Mouse (Mus musculus) midbrain, embryonic 11.5 days (tissue): ENCODE results near the gene Lsamp. TPM values are rescaled to one million over a fixed set of nuclear protein-coding genes. Genes with fewer than 3 reads are reported as not detected.

ENCODE experiments used
- ATAC-seq: fragments of 200-750 bp; cut with Nextera tagmentation; 2 replicates; pipeline ENCODE4 v1.8.0; 2017; ENCODE audit warnings: moderate TSS enrichment, moderate library complexity; ENCODE audit not compliant: low FRiP score
- DNase-seq: peaks from one replicate; pipeline ENCODE4 v3.0.0; 2015; ENCODE audit warnings: low spot score; ENCODE audit errors: missing footprints
- H3K27ac ChIP-seq: fragments of 300-500 bp; sonication (generic); 2 replicates; pipeline ENCODE4 v1.5.1; 2014; ENCODE audit warnings: low read depth, low read length
- H3K27me3 ChIP-seq: fragments of 300-500 bp; sonication (generic); 2 replicates; pipeline ENCODE4 v1.6.1; 2014; ENCODE audit warnings: mild to moderate bottlenecking, low read length, moderate library complexity, mixed read lengths; ENCODE audit not compliant: control insufficient read depth, insufficient read depth
- H3K36me3 ChIP-seq: fragments of 300-500 bp; sonication (generic); 2 replicates; pipeline ENCODE4 v1.6.1; 2014; ENCODE audit warnings: mild to moderate bottlenecking, low read length, moderate library complexity, mixed read lengths; ENCODE audit not compliant: control insufficient read depth, insufficient read depth
- H3K4me1 ChIP-seq: fragments of 300-500 bp; sonication (generic); 2 replicates; pipeline ENCODE4 v1.6.1; 2014; ENCODE audit warnings: low read length; ENCODE audit not compliant: control insufficient read depth, insufficient read depth
- H3K4me2 ChIP-seq: fragments of 300-500 bp; sonication (generic); 2 replicates; pipeline ENCODE4 v1.6.1; 2014; ENCODE audit warnings: mild to moderate bottlenecking, moderate library complexity
- H3K4me3 ChIP-seq: fragments of 300-500 bp; sonication (generic); 2 replicates; pipeline ENCODE4 v1.5.1; 2014; ENCODE audit warnings: low read depth, low read length
- H3K9ac ChIP-seq: fragments of 300-500 bp; sonication (generic); 2 replicates; pipeline ENCODE4 v1.6.1; 2014; ENCODE audit warnings: low read length
- H3K9me3 ChIP-seq: fragments of 300-500 bp; sonication (generic); 2 replicates; pipeline ENCODE4 v1.6.1; 2016; ENCODE audit warnings: low read length; ENCODE audit not compliant: control insufficient read depth
- WGBS: fragments of 180-500 bp; shearing (Covaris S2); extraction: QIAGEN DNeasy Blood & Tissue Kit; methylation state at CpG from one replicate; pipeline ENCODE4 v1.1.7; 2014; 5-methylcytosine and 5-hydroxymethylcytosine counted together
- polyA plus RNA-seq: library from polyadenylated mRNA; unstranded; fragments of >200 nt; fragmentation: Nextera tagmentation; extraction: Ambion mirVana; gene quantifications from 2 replicates; pipeline ENCODE4 v1.2.1, GENCODE M21; 2014

Gene Lsamp
- polyA plus RNA-seq, 1 experiment from 2014 or later, result 13.0 TPM

GRCm38 (mm10) chr16:40316199-40316598 is 332.0 kb downstream of the Lsamp start:
- WGBS, result 83% methylated on average over 2 of the region's 2 CpGs
- H3K36me3 ChIP-seq, result no peaks in the 10 kb centered on the region
- no peak overlapping the region for H3K27ac ChIP-seq
- H3K9me3 ChIP-seq, result no peaks in the 10 kb centered on the region
- no peak overlapping the region for H3K4me2 ChIP-seq
- no peak overlapping the region for H3K9ac ChIP-seq
- no peak for ATAC-seq
- no peak for DNase-seq
- H3K4me1 ChIP-seq, result no peaks in the 10 kb centered on the region
- H3K27me3 ChIP-seq, result no peaks in the 10 kb centered on the region
- no peak overlapping the region for H3K4me3 ChIP-seq

DNA sequence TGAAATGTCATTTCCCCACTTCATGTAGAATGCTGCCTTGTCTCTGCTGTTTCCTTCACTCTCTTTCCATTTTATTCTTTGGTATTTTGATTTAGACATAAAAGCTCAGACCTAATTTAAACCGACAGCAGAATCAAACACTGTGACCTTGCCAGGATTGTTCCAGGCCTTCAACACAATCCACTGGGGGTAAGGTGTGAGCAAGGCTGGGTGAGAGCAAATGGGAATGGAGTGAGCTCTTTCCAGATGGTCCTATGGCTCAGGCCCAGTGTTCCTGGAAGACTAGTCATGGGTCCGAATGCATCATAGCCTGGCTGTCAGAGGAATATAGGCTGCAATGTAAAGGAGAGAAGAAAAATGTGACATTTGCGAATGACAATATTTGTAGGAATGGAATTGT is 340.6 kb downstream of the Lsamp start:
- DNase-seq, result no peak
- H3K9ac ChIP-seq, result no peak overlapping the region
- ATAC-seq, result no peak
- no peak overlapping the region for H3K4me3 ChIP-seq
- H3K9me3 ChIP-seq, result no peaks in the 10 kb centered on the region
- no peaks in the 10 kb centered on the region for H3K27me3 ChIP-seq
- H3K36me3 ChIP-seq, result no peaks in the 10 kb centered on the region
- WGBS, result 90% methylated on average over 3 of the region's 3 CpGs
- no peak overlapping the region for H3K27ac ChIP-seq
- no peak overlapping the region for H3K4me2 ChIP-seq
- H3K4me1 ChIP-seq, result no peaks in the 10 kb centered on the region

GRCm38 (mm10) chr16:40328249-40328820 is 344.2 kb downstream of the Lsamp start:
- Histone ChIP-seq H3K9me3 (no peaks in the 10 kb centered on the region), H3K9ac (no peak overlapping the region), H3K4me2 (no peak overlapping the region), H3K36me3 (no peaks in the 10 kb centered on the region), H3K4me3 (no peak overlapping the region), H3K4me1 (no peaks in the 10 kb centered on the region), H3K27ac (no peak overlapping the region), H3K27me3 (no peaks in the 10 kb centered on the region)
- DNase-seq (no peak), ATAC-seq (no peak)
- 89% methylated on average over 7 of the region's 7 CpGs for WGBS

DNA sequence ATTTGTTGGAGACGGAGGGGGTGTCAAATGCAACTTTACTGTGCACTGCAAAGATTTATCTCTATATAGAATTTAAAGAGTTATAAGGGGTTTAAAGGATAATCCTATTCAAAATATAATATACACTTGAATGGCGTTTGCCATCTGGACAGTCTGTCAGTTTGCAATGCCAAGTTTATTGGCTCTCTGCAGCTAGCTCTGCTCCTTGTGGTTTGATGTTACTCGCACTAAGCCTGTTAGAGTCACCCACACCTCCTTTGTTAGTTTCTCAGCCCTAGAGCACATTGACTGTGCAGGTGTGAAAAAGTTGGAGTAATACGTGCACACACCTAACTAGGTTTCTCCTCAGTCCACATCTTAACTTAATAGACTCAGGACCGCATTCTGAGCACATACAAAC is 385.5 kb downstream of the Lsamp start:
- H3K9ac ChIP-seq, result no peak overlapping the region
- WGBS, result 84% methylated on average over 5 of the region's 5 CpGs
- H3K4me3 ChIP-seq, result no peak overlapping the region

GRCm38 (mm10) chr16:40371291-40371690 is 387.1 kb downstream of the Lsamp start:
- Histone ChIP-seq H3K4me1 (no peaks in the 10 kb centered on the region), H3K9me3 (no peaks in the 10 kb centered on the region), H3K27me3 (no peaks in the 10 kb centered on the region), H3K9ac (no peak overlapping the region), H3K36me3 (no peaks in the 10 kb centered on the region), H3K4me3 (no peak overlapping the region), H3K4me2 (no peak overlapping the region), H3K27ac (no peak overlapping the region)
- WGBS, result 89% methylated on average over 1 of the region's 1 CpGs
- ATAC-seq (no peak), DNase-seq (no peak)

More for the DNA sequence above, 385.5 kb downstream of the Lsamp start:
- ATAC-seq (no peak), DNase-seq (no peak)
- no peaks in the 10 kb centered on the region for H3K4me1 ChIP-seq
- H3K27ac ChIP-seq, result no peak overlapping the region
- H3K4me2 ChIP-seq, result no peak overlapping the region
- H3K27me3 ChIP-seq, result no peaks in the 10 kb centered on the region
- H3K36me3 ChIP-seq, result no peaks in the 10 kb centered on the region
- H3K9me3 ChIP-seq, result no peaks in the 10 kb centered on the region

DNA sequence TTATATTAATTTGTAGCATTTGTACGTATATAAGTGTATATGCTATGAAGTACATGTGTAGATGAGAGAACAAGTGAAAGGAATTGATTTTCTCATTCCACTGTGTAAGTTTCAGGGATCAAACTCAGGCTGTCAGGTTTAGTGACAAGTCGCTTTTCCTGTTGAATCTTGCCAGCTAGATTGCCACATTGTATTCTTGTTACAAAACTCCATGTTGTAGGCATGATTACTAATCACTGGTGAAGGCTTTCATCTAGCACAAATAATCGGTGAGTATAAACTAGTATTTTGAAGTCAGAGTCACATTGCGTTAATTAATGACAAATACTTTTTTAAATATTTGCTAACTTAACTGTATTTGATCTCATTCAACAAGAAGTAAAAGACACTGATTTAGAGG is 391.2 kb downstream of the Lsamp start:
- no peak overlapping the region for H3K4me3 ChIP-seq
- WGBS, result 96% methylated on average over 4 of the region's 4 CpGs
- H3K27ac ChIP-seq, result no peak overlapping the region
- no peak overlapping the region for H3K9ac ChIP-seq
- DNase-seq (no peak), ATAC-seq (no peak)
- no peaks in the 10 kb centered on the region for H3K9me3 ChIP-seq
- H3K4me2 ChIP-seq, result no peak overlapping the region
- H3K27me3 ChIP-seq, result no peaks in the 10 kb centered on the region
- H3K4me1 ChIP-seq, result no peaks in the 10 kb centered on the region
- H3K36me3 ChIP-seq, result no peaks in the 10 kb centered on the region

DNA sequence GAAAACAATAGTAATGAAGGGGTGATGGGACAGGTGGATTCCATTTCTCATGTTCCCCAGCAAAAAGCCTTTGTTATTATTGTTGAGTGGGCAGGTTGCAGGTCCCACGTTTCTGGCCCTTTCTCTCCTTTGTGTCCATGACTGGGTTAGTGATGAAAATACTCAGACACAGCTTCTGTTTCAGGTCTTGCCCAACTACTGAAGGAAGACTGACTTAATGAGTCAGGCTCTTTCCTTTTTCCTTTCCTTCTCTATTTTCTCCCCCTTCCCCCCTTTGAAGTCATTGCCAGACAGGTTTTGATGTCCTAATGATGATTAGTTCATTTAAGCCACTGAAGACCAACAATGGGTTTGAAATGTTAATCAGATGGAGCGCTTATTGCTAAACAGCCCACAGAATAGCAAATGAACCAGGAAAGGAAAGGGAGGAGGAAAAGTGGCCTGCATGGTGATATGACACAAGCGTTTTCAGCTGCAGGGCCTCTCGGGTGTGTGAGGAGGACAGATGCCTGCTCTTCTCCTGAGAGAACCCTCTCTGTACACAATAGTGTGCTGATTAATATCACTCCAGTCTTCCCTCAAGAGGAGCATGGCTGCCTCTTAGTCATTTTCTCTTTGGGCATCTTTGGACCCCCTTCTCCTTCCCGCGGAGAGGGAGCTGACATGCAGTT is 393.1 kb downstream of the Lsamp start:
- DNase-seq (no peak), ATAC-seq (no peak)
- no peak overlapping the region for H3K27ac ChIP-seq
- no peak overlapping the region for H3K9ac ChIP-seq
- no peak overlapping the region for H3K4me3 ChIP-seq
- H3K9me3 ChIP-seq, result no peaks in the 10 kb centered on the region
- no peaks in the 10 kb centered on the region for H3K36me3 ChIP-seq
- no peak overlapping the region for H3K4me2 ChIP-seq
- WGBS, result 68% methylated on average over 6 of the region's 6 CpGs
- no peaks in the 10 kb centered on the region for H3K4me1 ChIP-seq
- no peaks in the 10 kb centered on the region for H3K27me3 ChIP-seq

- ATAC-seq (0 out of 2 replicates have a peak, but pooled peaks have one; percentile 42), DNase-seq (no peak)
- Histone ChIP-seq H3K4me1 (no peaks in the 10 kb centered on the region), H3K36me3 (no peaks in the 10 kb centered on the region), H3K4me2 (no peak overlapping the region), H3K4me3 (no peak overlapping the region), H3K9me3 (no peaks in the 10 kb centered on the region), H3K27me3 (no peaks in the 10 kb centered on the region), H3K9ac (no peak overlapping the region), H3K27ac (no peak overlapping the region)
- WGBS, result 65% methylated on average over 4 of the region's 4 CpGs
Observed at GRCm38 (mm10) chr16:40392106-40392505, 407.9 kb downstream of the Lsamp start.

DNA sequence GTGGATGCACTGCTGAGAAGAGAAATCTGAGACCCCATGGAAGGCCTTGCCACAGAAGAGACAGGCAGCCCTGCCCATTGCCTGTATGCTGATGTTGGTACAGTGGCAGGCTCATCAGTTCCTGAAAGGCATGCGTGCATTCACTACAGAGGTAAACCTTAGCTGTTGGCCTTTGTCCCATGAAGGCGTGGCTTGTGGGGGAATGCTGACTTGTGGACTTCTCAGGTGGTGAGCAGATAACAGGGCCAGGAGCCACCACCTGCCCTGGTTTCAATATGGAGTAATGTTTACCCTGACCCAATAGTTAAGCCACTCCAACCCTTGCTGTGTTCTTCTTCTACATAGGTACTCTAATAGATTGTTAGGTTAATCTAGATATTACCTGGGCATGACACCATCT is 415.4 kb downstream of the Lsamp start:
- no peak overlapping the region for H3K4me2 ChIP-seq
- H3K27ac ChIP-seq, result no peak overlapping the region
- ATAC-seq (no peak), DNase-seq (no peak)
- H3K9ac ChIP-seq, result no peak overlapping the region
- H3K4me3 ChIP-seq, result no peak overlapping the region
- H3K9me3 ChIP-seq, result no peaks in the 10 kb centered on the region
- 80% methylated on average over 2 of the region's 2 CpGs for WGBS
- H3K27me3 ChIP-seq, result no peaks in the 10 kb centered on the region
- H3K36me3 ChIP-seq, result no peaks in the 10 kb centered on the region
- no peaks in the 10 kb centered on the region for H3K4me1 ChIP-seq
